Comparison of ENCODE assay signal across 9 mouse cellular contexts in genomic region chr12:84755008-84755695, GRCm38 (mm10). TPM values are rescaled to one million over a fixed set of nuclear protein-coding genes. Genes with fewer than 3 reads are reported as not detected.
DNase-seq lines count a peak whose midpoint lies in the region; ATAC-seq and TF ChIP-seq lines count a peak whose summit lies in the region.
"Had no signal": no experiment of that assay in that cellular context is flagged by ENCODE, and none has a peak within 500 bp of the region (broad histone marks: within the 10 kb centered on the region; RNA-seq: fewer than 3 reads in every experiment).

No protein-coding gene starts in this region.

- H3K9me3 ChIP-seq in hindbrain, embryonic 14.5 days (ENCODE audit: control insufficient read depth, low read length), result no peaks in the 10 kb centered on the region

- no peak for TF ChIP-seq POLR2A in liver, adult 2 months (IDR thresholded peaks at IDR 0.05; ENCODE audit: extremely low read depth, insufficient read depth, low read length)

- no peak overlapping the region for H3K9ac ChIP-seq in hindbrain, embryonic 14.5 days
- no peak overlapping the region for H3K9ac ChIP-seq in liver, adult 2 months (ENCODE audit: low read depth, low read length)

- H3K4me2 ChIP-seq in hindbrain, embryonic 14.5 days (replicated peaks), result no peak overlapping the region

- peak; percentile 45; the same call in 1 of the 2 replicates for TF ChIP-seq CTCF in liver, adult 2 months (IDR thresholded peaks at IDR 0.05; ENCODE audit: low read depth, low read length)

- H3K27ac ChIP-seq in hindbrain, embryonic 14.5 days, result no peak overlapping the region
- no peak overlapping the region for H3K27ac ChIP-seq in liver, adult 2 months (replicated peaks; ENCODE audit: insufficient read depth, low read depth, low read length)

- peak; percentile 33 to 81 for DNase-seq in adrenal gland, adult (ENCODE audit: inconsistent age in 2 of 2, low spot score in 1 of 2)
- DNase-seq in adrenal gland, adult 8-10 months, result no peak
- DNase-seq in 3T3-L1 (ENCODE audit: low read depth, low spot score), result peak; percentile 71
- DNase-seq in adrenal gland, postnatal 25 days, result peak; percentile 75
- peak; percentile 76 for DNase-seq in embryo, embryonic 9.5 days (ENCODE audit: extremely low spot score)
- peak; percentile 80 for DNase-seq in hindbrain, embryonic 14.5 days (ENCODE audit: low spot score)
- DNase-seq in liver, adult 2 months (ENCODE audit: extremely low read depth, low read depth, low spot score), result no peak
- peak; percentile 54 for DNase-seq in retina, adult 2 months (ENCODE audit: low read depth, low spot score)

- peaks cover 21% of the 10 kb centered on the region for H3K4me1 ChIP-seq in hindbrain, embryonic 14.5 days (replicated peaks; ENCODE audit: control insufficient read depth, insufficient read depth, low read length)
- no peaks in the 10 kb centered on the region for H3K4me1 ChIP-seq in liver, adult 2 months (ENCODE audit: control insufficient read depth, insufficient read depth, low read length)

- no peaks in the 10 kb centered on the region for H3K79me2 ChIP-seq in liver, adult 2 months (ENCODE audit: control insufficient read depth, insufficient read depth, low read length)

- 34% methylated on average over 16 of the region's 16 CpGs for WGBS in hindbrain, embryonic 14.5 days
- WGBS in liver, adult 2 months, result 71% methylated on average over 16 of the region's 16 CpGs

- H3K27me3 ChIP-seq in hindbrain, embryonic 14.5 days (ENCODE audit: control insufficient read depth, insufficient read depth, low read length), result no peaks in the 10 kb centered on the region
- H3K27me3 ChIP-seq in liver, adult 2 months (ENCODE audit: control insufficient read depth, insufficient read depth, low read length), result no peaks in the 10 kb centered on the region

- H3K36me3 ChIP-seq in hindbrain, embryonic 14.5 days (replicated peaks; ENCODE audit: control insufficient read depth, insufficient read depth), result peaks cover 46% of the 10 kb centered on the region
- H3K36me3 ChIP-seq in liver, adult 2 months (ENCODE audit: control insufficient read depth, insufficient read depth, low read length), result peaks cover 10% of the 10 kb centered on the region; the same call in 1 of the 2 replicates

- 0 out of 2 replicates have a peak, but pooled peaks have one; percentile 22 for ATAC-seq in hindbrain, embryonic 14.5 days (ENCODE audit: low FRiP score)

- H3K4me3 ChIP-seq in hindbrain, embryonic 14.5 days (replicated peaks; ENCODE audit: low read length), result no peak overlapping the region
- no peak overlapping the region for H3K4me3 ChIP-seq in liver, adult 2 months (ENCODE audit: insufficient read depth, low read depth, low read length)

RNA-seq across cellular contexts. Expression of gene Npc2, which starts 17.8 kb away (rescaled TPM):
- total RNA-seq in adrenal gland, adult 8-10 months (2022), result 100 to 1,000 TPM in 1 of 4 experiments, 10 to 100 TPM in 3; 79.8 to 105 (median 86.2) TPM
- 68.1 and 74.3 TPM in 2 replicates for total RNA-seq in adrenal gland, postnatal 25 days (2021)
- polyA plus RNA-seq in hindbrain, embryonic 14.5 days (2014; fragmentation: Nextera tagmentation; extraction: Ambion mirVana), result 51.6 and 54.3 TPM in 2 replicates
- 40.2 and 53.6 TPM in 2 replicates for total RNA-seq in liver, adult 2 months (2014; rRNA removed)
- polyA plus RNA-seq in liver, adult 2 months (2012; rRNA removed), result 83.2 and 85.8 TPM in 2 replicates

RNA-seq across cellular contexts. Expression of gene Isca2, which starts 17.9 kb away (rescaled TPM):
- 10 to 100 TPM; 53.6 to 69.2 (median 65.4) TPM for total RNA-seq in adrenal gland, adult 8-10 months (2022)
- total RNA-seq in adrenal gland, postnatal 25 days (2021), result 67.6 and 83.1 TPM in 2 replicates
- polyA plus RNA-seq in hindbrain, embryonic 14.5 days (2014; fragmentation: Nextera tagmentation; extraction: Ambion mirVana), result 127 and 132 TPM in 2 replicates
- total RNA-seq in liver, adult 2 months (2014; rRNA removed), result 41.4 and 44.0 TPM in 2 replicates
- polyA plus RNA-seq in liver, adult 2 months (2012; rRNA removed), result 48.2 and 54.3 TPM in 2 replicates

RNA-seq across cellular contexts. Expression of gene Syndig1l, which starts 56.5 kb away (rescaled TPM):
- not detected for total RNA-seq in adrenal gland, adult 8-10 months (2022)
- not detected in 2 replicates for total RNA-seq in adrenal gland, postnatal 25 days (2021)
- 11.1 and 13.6 TPM in 2 replicates for polyA plus RNA-seq in hindbrain, embryonic 14.5 days (2014; fragmentation: Nextera tagmentation; extraction: Ambion mirVana)
- not detected in 2 replicates for total RNA-seq in liver, adult 2 months (2014; rRNA removed)
- polyA plus RNA-seq in liver, adult 2 months (2012; rRNA removed), result not detected in 2 replicates
- polyA plus RNA-seq: heart, embryonic 16.5 days had no signal

Comparison
In these comparisons a context has a peak if more than half of its experiments do, and no peak if none do; other contexts are left out.
1. DNase-seq: peak in adrenal gland, adult (2 of 2), 3T3-L1 (single experiment), adrenal gland, postnatal 25 days (single experiment), embryo, embryonic 9.5 days (single experiment), hindbrain, embryonic 14.5 days (single experiment) and retina, adult 2 months (single experiment); none in adrenal gland, adult 8-10 months (single experiment) and liver, adult 2 months (single experiment).